8 mouse cellular contexts compared by ENCODE assay signal in the genomic region with DNA sequence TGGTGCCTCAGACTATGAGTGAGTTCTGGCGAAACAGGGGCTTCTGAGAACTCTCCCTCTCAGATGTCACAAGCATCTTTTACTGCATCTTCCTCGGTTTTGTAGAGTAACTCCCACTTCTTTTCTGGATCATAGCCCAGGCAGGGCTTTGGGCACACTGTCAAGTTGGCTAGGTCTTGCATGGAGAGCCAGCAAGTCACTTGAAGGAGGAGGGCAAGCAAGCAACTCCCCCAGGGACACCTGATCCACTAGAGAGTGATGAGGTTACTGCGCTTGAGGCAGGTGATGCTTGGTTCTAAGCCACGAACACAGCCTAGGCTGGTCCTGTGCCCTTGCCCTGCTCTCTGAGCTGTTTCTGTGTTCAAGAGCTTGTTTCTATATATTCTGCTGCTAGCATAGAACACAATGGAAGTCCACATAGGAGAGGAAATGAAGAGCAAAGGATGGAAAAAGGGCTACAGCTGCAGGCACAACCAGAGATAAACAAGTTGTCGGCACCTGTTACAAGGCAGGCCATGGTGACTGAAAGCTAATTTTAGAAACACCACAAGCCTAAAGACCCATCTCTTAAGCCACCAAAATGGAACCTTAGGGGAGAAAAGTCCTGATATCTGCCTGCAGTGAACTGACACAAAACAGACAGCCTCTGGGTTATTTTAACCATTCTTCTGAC. TPM values are rescaled to one million over a fixed set of nuclear protein-coding genes. Genes with fewer than 3 reads are reported as not detected.
DNase-seq lines count a peak whose midpoint lies in the region; ATAC-seq and TF ChIP-seq lines count a peak whose summit lies in the region.

No protein-coding gene starts in this region.

- H3K27ac ChIP-seq in hindbrain, postnatal 0 days: peak overlapping the region; percentile 4; the same call in 1 of the 2 replicates
- no peak overlapping the region for H3K27ac ChIP-seq in hindbrain, embryonic 13.5 days
- H3K27ac ChIP-seq in kidney, adult 2 months (ENCODE audit: insufficient read depth, low read depth, low read length): no peak overlapping the region
- H3K27ac ChIP-seq in limb, embryonic 15.5 days: peak overlapping the region; percentile 59
- H3K27ac ChIP-seq in stomach, postnatal 0 days (replicated peaks): 0 out of 2 replicates have a peak overlapping the region, but pooled peaks have one; percentile 13

- ATAC-seq in hindbrain, postnatal 0 days: no peak
- ATAC-seq in hindbrain, embryonic 13.5 days (ENCODE audit: low FRiP score): no peak
- ATAC-seq in cerebellum, adult (ENCODE audit: insufficient number of reproducible peaks, low FRiP score, low TSS enrichment): peak; percentile 40; the same call in 1 of the 2 replicates
- no peak for ATAC-seq in limb, embryonic 15.5 days (ENCODE audit: insufficient number of reproducible peaks, low FRiP score, low TSS enrichment, low read depth)
- ATAC-seq in stomach, postnatal 0 days (ENCODE audit: low FRiP score, low TSS enrichment): no peak

- DNase-seq in hindbrain, postnatal 0 days (ENCODE audit: low spot score): peak; percentile 78
- DNase-seq in gastrocnemius, postnatal 14 days: peak; percentile 68
- DNase-seq in kidney, adult 2 months: peak; percentile 88
- DNase-seq in stomach, postnatal 0 days (ENCODE audit: low spot score): no peak
- DNase-seq in urinary bladder, postnatal 25 days (ENCODE audit: low spot score): no peak

- H3K9ac ChIP-seq in hindbrain, postnatal 0 days (replicated peaks; ENCODE audit: low read length): no peak overlapping the region
- no peak overlapping the region for H3K9ac ChIP-seq in hindbrain, embryonic 13.5 days
- H3K9ac ChIP-seq in limb, embryonic 15.5 days: no peak overlapping the region
- H3K9ac ChIP-seq in stomach, postnatal 0 days (ENCODE audit: low read length): no peak overlapping the region

- 47% methylated on average over 5 of the region's 5 CpGs for WGBS in hindbrain, postnatal 0 days
- WGBS in hindbrain, embryonic 13.5 days: 86% methylated on average over 5 of the region's 5 CpGs
- WGBS in kidney, adult 2 months: 33% methylated on average over 5 of the region's 5 CpGs
- 70% methylated on average over 5 of the region's 5 CpGs for WGBS in limb, embryonic 15.5 days
- 53% methylated on average over 5 of the region's 5 CpGs for WGBS in stomach, postnatal 0 days

- no peak for TF ChIP-seq POLR2A in kidney, adult 2 months (IDR thresholded peaks at IDR 0.05; ENCODE audit: low read depth, low read length)

- no peak for TF ChIP-seq EP300 in stomach, postnatal 0 days (optimal IDR thresholded peaks at IDR 0.05)

- intact Hi-C loops in gastrocnemius, postnatal 14 days (cut with DNase I; ENCODE audit: low total_unique reads): no loop called here

- 0 out of 2 replicates have a peak, but pooled peaks cover 6% of the 10 kb centered on the region for H3K36me3 ChIP-seq in hindbrain, postnatal 0 days (ENCODE audit: insufficient read depth, low read length)
- H3K36me3 ChIP-seq in hindbrain, embryonic 13.5 days: peaks cover 6% of the 10 kb centered on the region
- no peaks in the 10 kb centered on the region for H3K36me3 ChIP-seq in kidney, adult 2 months (ENCODE audit: control insufficient read depth, insufficient read depth, low read length)
- peaks cover 8% of the 10 kb centered on the region for H3K36me3 ChIP-seq in limb, embryonic 15.5 days
- no peaks in the 10 kb centered on the region; the same call in 1 of the 2 replicates for H3K36me3 ChIP-seq in stomach, postnatal 0 days (ENCODE audit: control insufficient read depth, insufficient read depth, low read length)

- no peaks in the 10 kb centered on the region for H3K9me3 ChIP-seq in hindbrain, postnatal 0 days (ENCODE audit: low read length)
- no peaks in the 10 kb centered on the region for H3K9me3 ChIP-seq in hindbrain, embryonic 13.5 days
- no peaks in the 10 kb centered on the region for H3K9me3 ChIP-seq in limb, embryonic 15.5 days
- H3K9me3 ChIP-seq in stomach, postnatal 0 days (ENCODE audit: control insufficient read depth, low read length): no peaks in the 10 kb centered on the region

- no peaks in the 10 kb centered on the region for H3K27me3 ChIP-seq in hindbrain, postnatal 0 days (ENCODE audit: insufficient read depth, low read length)
- H3K27me3 ChIP-seq in hindbrain, embryonic 13.5 days: no peaks in the 10 kb centered on the region
- H3K27me3 ChIP-seq in kidney, adult 2 months (replicated peaks; ENCODE audit: control insufficient read depth, insufficient read depth, low read length): no peaks in the 10 kb centered on the region
- H3K27me3 ChIP-seq in limb, embryonic 15.5 days: no peaks in the 10 kb centered on the region
- H3K27me3 ChIP-seq in stomach, postnatal 0 days (ENCODE audit: control insufficient read depth, insufficient read depth, low read length): no peaks in the 10 kb centered on the region

- H3K4me2 ChIP-seq in hindbrain, postnatal 0 days (ENCODE audit: low read depth, low read length): no peak overlapping the region
- H3K4me2 ChIP-seq in hindbrain, embryonic 13.5 days: no peak overlapping the region
- H3K4me2 ChIP-seq in limb, embryonic 15.5 days: no peak overlapping the region
- no peak overlapping the region for H3K4me2 ChIP-seq in stomach, postnatal 0 days (replicated peaks; ENCODE audit: low read depth)

- peaks cover 7% of the 10 kb centered on the region; the same call in 1 of the 2 replicates for H3K4me1 ChIP-seq in hindbrain, postnatal 0 days (ENCODE audit: insufficient read depth, low read length)
- H3K4me1 ChIP-seq in hindbrain, embryonic 13.5 days (replicated peaks): peaks cover 29% of the 10 kb centered on the region
- peaks cover 41% of the 10 kb centered on the region for H3K4me1 ChIP-seq in kidney, adult 2 months (ENCODE audit: control insufficient read depth, insufficient read depth, low read length)
- H3K4me1 ChIP-seq in limb, embryonic 15.5 days: peaks cover 27% of the 10 kb centered on the region
- H3K4me1 ChIP-seq in stomach, postnatal 0 days (replicated peaks; ENCODE audit: control insufficient read depth, insufficient read depth): peaks cover 9% of the 10 kb centered on the region

- no peak for TF ChIP-seq CTCF in hindbrain, postnatal 0 days (IDR thresholded peaks at IDR 0.05; ENCODE audit: low read depth)
- TF ChIP-seq CTCF in kidney, adult 2 months (conservative IDR thresholded peaks at IDR 0.05; ENCODE audit: insufficient read depth, insufficient read length, low read depth, low read length): no peak
- no peak for TF ChIP-seq CTCF in stomach, postnatal 0 days (IDR thresholded peaks at IDR 0.05; ENCODE audit: low read depth)

- no peak overlapping the region for H3K4me3 ChIP-seq in hindbrain, postnatal 0 days (ENCODE audit: low read length)
- H3K4me3 ChIP-seq in hindbrain, embryonic 13.5 days: no peak overlapping the region
- no peak overlapping the region for H3K4me3 ChIP-seq in kidney, adult 2 months (ENCODE audit: insufficient read depth, low read depth, low read length)
- H3K4me3 ChIP-seq in limb, embryonic 15.5 days: no peak overlapping the region
- no peak overlapping the region for H3K4me3 ChIP-seq in stomach, postnatal 0 days (ENCODE audit: low read depth, low read length)

RNA-seq across cellular contexts. Expression of a gene that starts 8.4 kb away (rescaled TPM):
- total RNA-seq in hindbrain, postnatal 0 days (2014; rRNA removed): 147 and 148 TPM in 2 replicates
- polyA plus RNA-seq in hindbrain, postnatal 0 days (2015; fragmentation: Nextera tagmentation; extraction: Ambion mirVana): 133 and 135 TPM in 2 replicates
- 111 and 116 TPM in 2 replicates for polyA plus RNA-seq in hindbrain, embryonic 13.5 days (2015; fragmentation: Nextera tagmentation; extraction: Ambion mirVana)
- 10 to 100 TPM; 61.9 to 62.7 TPM for total RNA-seq in gastrocnemius, postnatal 14 days (2021)
- polyA plus RNA-seq in kidney, adult 2 months (2012; rRNA removed): 83.2 and 105 TPM in 2 replicates
- 81.8 and 90.5 TPM in 2 replicates for polyA plus RNA-seq in limb, embryonic 15.5 days (2015; fragmentation: Nextera tagmentation; extraction: Ambion mirVana)
- 35.4 and 38.8 TPM in 2 replicates for polyA plus RNA-seq in stomach, postnatal 0 days (2015; fragmentation: Nextera tagmentation; extraction: Ambion mirVana)

RNA-seq across cellular contexts. Expression of a gene that starts 53.6 kb away (rescaled TPM):
- 0.47 TPM in 1 of 2 replicates, not detected in the other for total RNA-seq in hindbrain, postnatal 0 days (2014; rRNA removed)
- 0.29 and 0.31 TPM in 2 replicates for polyA plus RNA-seq in hindbrain, postnatal 0 days (2015; fragmentation: Nextera tagmentation; extraction: Ambion mirVana)
- 0.65 TPM in 2 replicates for polyA plus RNA-seq in hindbrain, embryonic 13.5 days (2015; fragmentation: Nextera tagmentation; extraction: Ambion mirVana)
- not detected for total RNA-seq in gastrocnemius, postnatal 14 days (2021)
- 0.03 TPM in 1 of 2 replicates, not detected in the other for polyA plus RNA-seq in kidney, adult 2 months (2012; rRNA removed)
- polyA plus RNA-seq in limb, embryonic 15.5 days (2015; fragmentation: Nextera tagmentation; extraction: Ambion mirVana): 0.24 and 0.88 TPM in 2 replicates
- polyA plus RNA-seq in stomach, postnatal 0 days (2015; fragmentation: Nextera tagmentation; extraction: Ambion mirVana): 0.23 and 0.32 TPM in 2 replicates

RNA-seq across cellular contexts. Expression of a gene that starts 55.5 kb away (rescaled TPM):
- total RNA-seq in hindbrain, postnatal 0 days (2014; rRNA removed): 36.0 and 41.2 TPM in 2 replicates
- 93.4 and 101 TPM in 2 replicates for polyA plus RNA-seq in hindbrain, postnatal 0 days (2015; fragmentation: Nextera tagmentation; extraction: Ambion mirVana)
- 94.6 and 96.7 TPM in 2 replicates for polyA plus RNA-seq in hindbrain, embryonic 13.5 days (2015; fragmentation: Nextera tagmentation; extraction: Ambion mirVana)
- 10 to 100 TPM; 41.8 to 44.5 TPM for total RNA-seq in gastrocnemius, postnatal 14 days (2021)
- polyA plus RNA-seq in kidney, adult 2 months (2012; rRNA removed): 57.2 and 70.7 TPM in 2 replicates
- 99.6 and 106 TPM in 2 replicates for polyA plus RNA-seq in limb, embryonic 15.5 days (2015; fragmentation: Nextera tagmentation; extraction: Ambion mirVana)
- 57.4 and 60.6 TPM in 2 replicates for polyA plus RNA-seq in stomach, postnatal 0 days (2015; fragmentation: Nextera tagmentation; extraction: Ambion mirVana)

Comparison
In these comparisons a context has a peak if more than half of its experiments do, and no peak if none do; other contexts are left out.
1. H3K27ac ChIP-seq: peak in hindbrain, postnatal 0 days (single experiment), limb, embryonic 15.5 days (single experiment) and stomach, postnatal 0 days (single experiment); none in hindbrain, embryonic 13.5 days (single experiment) and kidney, adult 2 months (single experiment).
2. DNase-seq: peak in hindbrain, postnatal 0 days (single experiment), gastrocnemius, postnatal 14 days (single experiment) and kidney, adult 2 months (single experiment); none in stomach, postnatal 0 days (single experiment) and urinary bladder, postnatal 25 days (single experiment).